Mouse (Mus musculus) stomach, postnatal 0 days (tissue): ENCODE data around the gene Efcab2. TPM values are rescaled to one million over a fixed set of nuclear protein-coding genes. Genes with fewer than 3 reads are reported as not detected.

Experiments
- ATAC-seq: fragments of 200-750 bp; cut with Nextera tagmentation; 2 replicates; pipeline ENCODE4 v1.8.0; 2017; ENCODE audit not compliant: low FRiP score, low TSS enrichment
- DNase-seq: peaks from one replicate; pipeline ENCODE4 v3.0.0-alpha.2; 2016; ENCODE audit warnings: low spot score
- H3K27ac ChIP-seq: fragments of 300-500 bp; sonication (generic); replicated peaks from 2 replicates; pipeline ENCODE4 v1.5.1; 2014; ENCODE audit warnings: mild to moderate bottlenecking, control low read depth
- H3K27me3 ChIP-seq: fragments of 300-500 bp; sonication (generic); 2 replicates; pipeline ENCODE4 v1.6.1; 2014; ENCODE audit warnings: low read length; ENCODE audit not compliant: control insufficient read depth, insufficient read depth
- H3K36me3 ChIP-seq: fragments of 300-500 bp; sonication (generic); 2 replicates; pipeline ENCODE4 v1.6.1; 2014; ENCODE audit warnings: low read length, mixed read lengths; ENCODE audit not compliant: control insufficient read depth, insufficient read depth
- H3K4me1 ChIP-seq: fragments of 300-500 bp; sonication (generic); replicated peaks from 2 replicates; pipeline ENCODE4 v1.6.1; 2014; ENCODE audit warnings: antibody characterized with exemption; ENCODE audit not compliant: control insufficient read depth, insufficient read depth
- H3K4me2 ChIP-seq: fragments of 300-500 bp; sonication (generic); replicated peaks from 2 replicates; pipeline ENCODE4 v1.6.1; 2014; ENCODE audit warnings: low read depth, mild to moderate bottlenecking, control low read depth, moderate library complexity
- H3K4me3 ChIP-seq: fragments of 300-500 bp; sonication (generic); 2 replicates; pipeline ENCODE4 v1.5.1; 2014; ENCODE audit warnings: low read depth, low read length, control low read depth
- H3K9ac ChIP-seq: fragments of 300-500 bp; sonication (generic); 2 replicates; pipeline ENCODE4 v1.6.1; 2014; ENCODE audit warnings: mild to moderate bottlenecking, low read length, control low read depth, mixed read lengths
- H3K9me3 ChIP-seq: fragments of 300-500 bp; sonication (generic); 2 replicates; pipeline ENCODE4 v1.6.1; 2016; ENCODE audit warnings: low read length; ENCODE audit not compliant: control insufficient read depth
- CTCF ChIP-seq: IDR thresholded peaks from 2 replicates; pipeline ENCODE4 v1.5.1; 2016; ENCODE audit warnings: antibody characterized with exemption, low read depth, mild to moderate bottlenecking, moderate library complexity
- EP300 ChIP-seq: optimal IDR thresholded peaks from 2 replicates; pipeline ENCODE3; 2016; ENCODE audit warnings: antibody characterized with exemption
- WGBS: fragments of 180-500 bp; shearing (Covaris S2); extraction: QIAGEN DNeasy Blood & Tissue Kit; methylation state at CpG from one replicate; pipeline ENCODE4 v1.1.7; 2014; 5-methylcytosine and 5-hydroxymethylcytosine counted together
- polyA plus RNA-seq: library from polyadenylated mRNA; unstranded; fragments of >200 nt; fragmentation: Nextera tagmentation; extraction: Ambion mirVana; gene quantifications from 2 replicates; pipeline ENCODE4 v1.2.1, GENCODE M21; 2015

Gene Efcab2
- polyA plus RNA-seq, 1 experiment from 2014 or later, result 3.7 TPM

- H3K4me3 ChIP-seq, result no peak overlapping the region
- WGBS, result 65% methylated on average over 6 of the region's 6 CpGs
- TF ChIP-seq EP300 (no peak), CTCF (no peak)
- no peaks in the 10 kb centered on the region for H3K4me1 ChIP-seq
- no peak overlapping the region for H3K4me2 ChIP-seq
- ATAC-seq, result no peak
- no peaks in the 10 kb centered on the region for H3K36me3 ChIP-seq
- H3K27me3 ChIP-seq, result no peaks in the 10 kb centered on the region
- no peak overlapping the region for H3K27ac ChIP-seq
- DNase-seq, result no peak
- no peak overlapping the region for H3K9ac ChIP-seq
- H3K9me3 ChIP-seq, result no peaks in the 10 kb centered on the region
Measured at GRCm38 (mm10) chr1:178368121-178368520, 37.8 kb upstream of the Efcab2 start.

GRCm38 (mm10) chr1:178368548-178369271, 37.2 kb upstream of the Efcab2 start:
- ATAC-seq, result peak; percentile 99
- TF ChIP-seq CTCF (no peak), EP300 (no peak)
- 3% methylated on average over 36 of the region's 36 CpGs for WGBS
- DNase-seq, result peak; percentile 95
- H3K4me1 ChIP-seq, result no peaks in the 10 kb centered on the region
- peak overlapping the region; percentile 77 for H3K4me2 ChIP-seq
- H3K27ac ChIP-seq, result peak overlapping the region; percentile 87
- H3K9me3 ChIP-seq, result no peaks in the 10 kb centered on the region
- no peaks in the 10 kb centered on the region for H3K36me3 ChIP-seq
- no peaks in the 10 kb centered on the region for H3K27me3 ChIP-seq
- peak overlapping the region; percentile 48 for H3K4me3 ChIP-seq
- peak overlapping the region; percentile 63 for H3K9ac ChIP-seq

GRCm38 (mm10) chr1:178369272-178369651, 36.6 kb upstream of the Efcab2 start:
- H3K27me3 ChIP-seq, result no peaks in the 10 kb centered on the region
- TF ChIP-seq EP300, result no peak
- TF ChIP-seq CTCF, result no peak
- DNase-seq (no peak), ATAC-seq (peak; percentile 84)
- H3K4me2 ChIP-seq, result peak overlapping the region; percentile 77
- under 1% methylated on average over 11 of the region's 11 CpGs for WGBS
- peak overlapping the region; percentile 63 for H3K9ac ChIP-seq
- no peaks in the 10 kb centered on the region for H3K4me1 ChIP-seq
- peak overlapping the region; percentile 48 for H3K4me3 ChIP-seq
- H3K27ac ChIP-seq, result peak overlapping the region; percentile 87
- no peaks in the 10 kb centered on the region for H3K9me3 ChIP-seq
- H3K36me3 ChIP-seq, result no peaks in the 10 kb centered on the region

- Histone ChIP-seq H3K4me1 (no peaks in the 10 kb centered on the region), H3K4me2 (no peak overlapping the region), H3K36me3 (no peaks in the 10 kb centered on the region), H3K9ac (no peak overlapping the region), H3K27ac (no peak overlapping the region), H3K27me3 (no peaks in the 10 kb centered on the region), H3K9me3 (no peaks in the 10 kb centered on the region), H3K4me3 (no peak overlapping the region)
- TF ChIP-seq CTCF (no peak), EP300 (no peak)
- ATAC-seq (no peak), DNase-seq (no peak)
- 71% methylated on average over 4 of the region's 4 CpGs for WGBS
Measured at GRCm38 (mm10) chr1:178372681-178373080, 33.2 kb upstream of the Efcab2 start.

- ATAC-seq, result no peak
- no peaks in the 10 kb centered on the region for H3K9me3 ChIP-seq
- H3K9ac ChIP-seq, result no peak overlapping the region
- H3K36me3 ChIP-seq, result no peaks in the 10 kb centered on the region
- H3K4me1 ChIP-seq, result no peaks in the 10 kb centered on the region
- no peak for TF ChIP-seq CTCF
- H3K27ac ChIP-seq, result no peak overlapping the region
- DNase-seq, result no peak
- H3K4me3 ChIP-seq, result no peak overlapping the region
- H3K27me3 ChIP-seq, result no peaks in the 10 kb centered on the region
- H3K4me2 ChIP-seq, result no peak overlapping the region
Measured at GRCm38 (mm10) chr1:178375381-178375780, 30.5 kb upstream of the Efcab2 start.

GRCm38 (mm10) chr1:178376061-178376460, 29.8 kb upstream of the Efcab2 start:
- TF ChIP-seq CTCF (no peak), EP300 (no peak)
- no peaks in the 10 kb centered on the region for H3K36me3 ChIP-seq
- ATAC-seq, result peak; percentile 59; the same call in 1 of the 2 replicates
- H3K27ac ChIP-seq, result no peak overlapping the region
- H3K4me2 ChIP-seq, result no peak overlapping the region
- 87% methylated on average over 2 of the region's 2 CpGs for WGBS
- H3K9ac ChIP-seq, result no peak overlapping the region
- H3K27me3 ChIP-seq, result no peaks in the 10 kb centered on the region
- H3K4me1 ChIP-seq, result no peaks in the 10 kb centered on the region
- no peak for DNase-seq
- H3K4me3 ChIP-seq, result no peak overlapping the region
- no peaks in the 10 kb centered on the region for H3K9me3 ChIP-seq
